In the genomic region with DNA sequence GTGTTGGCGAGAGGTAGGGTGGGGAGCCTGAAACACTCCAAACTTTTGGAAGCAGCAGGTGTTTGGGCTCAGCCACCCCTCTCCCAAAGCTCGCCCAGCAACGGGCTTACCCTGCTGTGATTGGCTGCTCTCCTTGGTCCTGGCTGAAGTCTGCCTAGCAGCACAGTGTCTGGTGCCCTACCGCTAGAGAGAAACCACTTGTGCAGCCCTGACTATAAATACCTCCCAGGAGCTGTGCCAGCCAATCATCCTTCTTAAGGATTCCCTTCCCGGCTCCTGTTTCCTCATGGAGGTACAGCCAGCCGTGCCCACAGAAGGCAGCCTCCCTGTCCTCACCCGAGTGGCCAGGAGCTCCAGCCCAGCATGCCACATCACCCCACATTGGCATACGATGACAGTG, we compare ENCODE assay signal across 7 mouse cellular contexts. TPM values are rescaled to one million over a fixed set of nuclear protein-coding genes. Genes with fewer than 3 reads are reported as not detected.
DNase-seq lines count a peak whose midpoint lies in the region; ATAC-seq and TF ChIP-seq lines count a peak whose summit lies in the region.

No protein-coding gene starts in this region.

- intact Hi-C loops in gastrocnemius, postnatal 36 days (cut with DNase I), result loop anchor here (5.0 kb wide), 1 partner anchor 104 kb away; no protein-coding TSS in a partner anchor

- WGBS in limb, embryonic 11.5 days, result 42% methylated on average over 8 of the region's 8 CpGs
- 45% methylated on average over 8 of the region's 8 CpGs for WGBS in limb, embryonic 10.5 days
- WGBS in limb, embryonic 14.5 days, result 27% methylated on average over 8 of the region's 8 CpGs

- peak; percentile 57 for DNase-seq in limb, embryonic 11.5 days (ENCODE audit: low spot score)
- no peak for DNase-seq in limb, embryonic 10.5 days (ENCODE audit: low spot score)
- peak; percentile 89 to 90 for DNase-seq in cerebellum, postnatal 14 days
- peak; percentile 53 to 72 for DNase-seq in gastrocnemius, postnatal 36 days
- DNase-seq in limb, embryonic 14.5 days (ENCODE audit: low spot score), result peak; percentile 50
- DNase-seq in spleen, postnatal 14 days (ENCODE audit: low spot score in 2 of 2), result no peak
- DNase-seq in urinary bladder, postnatal 25 days (ENCODE audit: low spot score), result no peak

- H3K27me3 ChIP-seq in limb, embryonic 11.5 days (ENCODE audit: control insufficient read depth, insufficient read depth, low read length), result peaks cover 11% of the 10 kb centered on the region
- H3K27me3 ChIP-seq in limb, embryonic 10.5 days (ENCODE audit: low read depth, poor library complexity, severe bottlenecking), result peaks cover 76% of the 10 kb centered on the region
- peaks cover 11% of the 10 kb centered on the region; the same call in 1 of the 2 replicates for H3K27me3 ChIP-seq in limb, embryonic 14.5 days (ENCODE audit: control insufficient read depth, insufficient read depth, low read length)

- no peak overlapping the region for H3K27ac ChIP-seq in limb, embryonic 11.5 days (replicated peaks; ENCODE audit: low read depth, low read length)
- H3K27ac ChIP-seq in limb, embryonic 10.5 days, result no peak overlapping the region
- no peak overlapping the region for H3K27ac ChIP-seq in limb, embryonic 14.5 days (replicated peaks; ENCODE audit: low read depth, low read length)

- no peak overlapping the region for H3K4me3 ChIP-seq in limb, embryonic 11.5 days (ENCODE audit: low read depth, low read length)
- H3K4me3 ChIP-seq in limb, embryonic 10.5 days, result no peak overlapping the region
- no peak overlapping the region for H3K4me3 ChIP-seq in limb, embryonic 14.5 days (replicated peaks; ENCODE audit: low read length)

- no peaks in the 10 kb centered on the region for H3K36me3 ChIP-seq in limb, embryonic 11.5 days (ENCODE audit: control insufficient read depth, insufficient read depth, low read length)
- H3K36me3 ChIP-seq in limb, embryonic 10.5 days, result no peaks in the 10 kb centered on the region
- H3K36me3 ChIP-seq in limb, embryonic 14.5 days (ENCODE audit: control insufficient read depth, insufficient read depth, low read length), result no peaks in the 10 kb centered on the region

- peak; percentile 72; the same call in 1 of the 2 replicates for ATAC-seq in limb, embryonic 11.5 days (ENCODE audit: insufficient number of reproducible peaks, low FRiP score, low TSS enrichment, low read depth)
- peak; percentile 87 for ATAC-seq in limb, embryonic 14.5 days (ENCODE audit: low FRiP score, low read depth)

- no peak for TF ChIP-seq POLR2A in limb, embryonic 14.5 days (IDR thresholded peaks at IDR 0.05; ENCODE audit: borderline replicate concordance, extremely low read depth, insufficient read depth, insufficient read length)

- no peaks in the 10 kb centered on the region for H3K9me3 ChIP-seq in limb, embryonic 11.5 days (ENCODE audit: control insufficient read depth, low read length)
- H3K9me3 ChIP-seq in limb, embryonic 10.5 days (replicated peaks), result no peaks in the 10 kb centered on the region
- H3K9me3 ChIP-seq in limb, embryonic 14.5 days (ENCODE audit: control insufficient read depth, low read length), result no peaks in the 10 kb centered on the region

- no peaks in the 10 kb centered on the region for H3K4me1 ChIP-seq in limb, embryonic 11.5 days (ENCODE audit: control insufficient read depth, insufficient read depth, low read length)
- H3K4me1 ChIP-seq in limb, embryonic 10.5 days, result peaks cover 8% of the 10 kb centered on the region; the same call in 1 of the 2 replicates
- H3K4me1 ChIP-seq in limb, embryonic 14.5 days (ENCODE audit: control insufficient read depth, insufficient read depth, low read length), result no peaks in the 10 kb centered on the region

- H3K9ac ChIP-seq in limb, embryonic 11.5 days (ENCODE audit: low read length), result no peak overlapping the region
- no peak overlapping the region for H3K9ac ChIP-seq in limb, embryonic 14.5 days (ENCODE audit: low read depth, low read length, severe bottlenecking)

- no peak overlapping the region for H3K4me2 ChIP-seq in limb, embryonic 11.5 days (ENCODE audit: low read depth, severe bottlenecking)
- no peak overlapping the region for H3K4me2 ChIP-seq in limb, embryonic 14.5 days (replicated peaks; ENCODE audit: low read depth, low read length, severe bottlenecking)

RNA-seq across cellular contexts. Expression of a gene that starts 5.9 kb away (rescaled TPM):
- polyA plus RNA-seq in limb, embryonic 11.5 days (2014; fragmentation: Nextera tagmentation; extraction: Ambion mirVana), result 0.16 and 0.23 TPM in 2 replicates
- polyA plus RNA-seq in limb, embryonic 10.5 days (2016; fragmentation: Nextera tagmentation; extraction: Ambion mirVana), result 0.03 and 0.06 TPM in 2 replicates
- 10 to 100 TPM; 78.9 to 87.7 TPM for total RNA-seq in gastrocnemius, postnatal 36 days (2021)
- 3.1 and 3.2 TPM in 2 replicates for polyA plus RNA-seq in limb, embryonic 14.5 days (2012; rRNA removed)
- 0.69 and 1.2 TPM in 2 replicates for polyA plus RNA-seq in limb, embryonic 14.5 days (2014; fragmentation: Nextera tagmentation; extraction: Ambion mirVana)

Comparison
In these comparisons a context has a peak if more than half of its experiments do, and no peak if none do; other contexts are left out.
1. DNase-seq: peak in limb, embryonic 11.5 days (single experiment), cerebellum, postnatal 14 days (2 of 2), gastrocnemius, postnatal 36 days (2 of 2) and limb, embryonic 14.5 days (single experiment); none in limb, embryonic 10.5 days (single experiment), spleen, postnatal 14 days (0 of 2) and urinary bladder, postnatal 25 days (single experiment).